Mouse (Mus musculus) CH12.LX (cell line): ENCODE measurements around the gene Cenpp. TPM values are rescaled to one million over a fixed set of nuclear protein-coding genes. Genes with fewer than 3 reads are reported as not detected.
A peak's percentile ranks its signal among the peaks of the same experiment; 100 is the strongest.

Experiments
- DNase-seq: peaks from one replicate; pipeline ENCODE4 v3.0.0-alpha.2; 2013; ENCODE audit errors: extremely low read depth
- H3K27ac ChIP-seq: 2 replicates; pipeline ENCODE4 v1.5.1; 2012; ENCODE audit warnings: low read depth, mild to moderate bottlenecking, control low read depth, moderate library complexity; ENCODE audit not compliant: insufficient read depth
- H3K27me3 ChIP-seq: replicated peaks from 2 replicates; pipeline ENCODE3; 2012; ENCODE audit warnings: inconsistent platforms
- H3K36me3 ChIP-seq, 2 experiments: replicated peaks in 1 of 2; 2 replicates each; pipeline versions ENCODE3 to v1.6.1; 2012; ENCODE audit warnings: inconsistent platforms in 1 of 2, low read length in 1 of 2, mild to moderate bottlenecking in 1 of 2, mixed read lengths in 1 of 2, moderate library complexity in 1 of 2; ENCODE audit not compliant: control insufficient read depth in 1 of 2, insufficient read depth in 1 of 2
- H3K4me1 ChIP-seq, 2 experiments: 2 replicates each; pipeline ENCODE4 v1.6.1; 2012; ENCODE audit warnings: inconsistent platforms in 1 of 2, moderate library complexity in 1 of 2; ENCODE audit not compliant: insufficient read depth in 2 of 2, control insufficient read depth in 1 of 2
- H3K4me2 ChIP-seq: 2 replicates; pipeline ENCODE4 v1.6.1; 2012; ENCODE audit warnings: low read depth, mild to moderate bottlenecking, control low read depth; ENCODE audit not compliant: poor library complexity, insufficient read depth, severe bottlenecking
- H3K4me3 ChIP-seq, 3 experiments: fragments of 150-350 bp in 1 of 3; sonication (generic) in 1 of 3; replicated peaks in 1 of 3; 2 replicates each; pipeline versions ENCODE3 to v1.5.1; 2011 to 2012; ENCODE audit warnings: low read depth in 2 of 3, low read length in 2 of 3, mild to moderate bottlenecking in 2 of 3, moderate library complexity in 2 of 3, control low read depth in 1 of 3, improper control_type of control experiment in 1 of 3, inconsistent platforms in 1 of 3, mixed read lengths in 1 of 3; ENCODE audit not compliant: poor library complexity in 1 of 3
- H3K79me2 ChIP-seq: replicated peaks from 2 replicates; pipeline ENCODE4 v1.6.1; 2012; ENCODE audit warnings: mild to moderate bottlenecking, moderate library complexity; ENCODE audit not compliant: control insufficient read depth, poor library complexity, insufficient read depth, severe bottlenecking; ENCODE audit errors: extremely low read depth
- H3K9ac ChIP-seq: 2 replicates; pipeline ENCODE4 v1.6.1; 2012; ENCODE audit warnings: low read depth, mild to moderate bottlenecking, control low read depth, moderate library complexity; ENCODE audit not compliant: insufficient read depth
- H3K9me3 ChIP-seq: replicated peaks from 2 replicates; pipeline ENCODE3; 2012; ENCODE audit warnings: low read length, inconsistent platforms, mixed read lengths
- BHLHE40 ChIP-seq: IDR thresholded peaks from 2 replicates; pipeline ENCODE4 v1.6.1; 2011; ENCODE audit warnings: mild to moderate bottlenecking, low read depth, low read length, improper control_type of control experiment
- CHD1 ChIP-seq: IDR thresholded peaks from 2 replicates; pipeline ENCODE4 v1.6.1; 2012; ENCODE audit warnings: low read depth, low read length, improper control_type of control experiment, inconsistent platforms
- CHD2 ChIP-seq: IDR thresholded peaks from 2 replicates; pipeline ENCODE4 v1.6.1; 2011; ENCODE audit warnings: low read length, improper control_type of control experiment
- CTCF ChIP-seq, 2 experiments: IDR thresholded peaks in 1 of 2; conservative IDR thresholded peaks in 1 of 2; 2 replicates each; pipeline ENCODE4 v1.5.1; 2011 to 2012; ENCODE audit warnings: low read depth in 2 of 2, low read length in 2 of 2, improper control_type of control experiment in 1 of 2, inconsistent platforms in 1 of 2, mild to moderate bottlenecking in 1 of 2, moderate library complexity in 1 of 2
- ETS1 ChIP-seq: conservative IDR thresholded peaks from 2 replicates; pipeline ENCODE4 v1.6.1; 2012; ENCODE audit warnings: low read depth, mild to moderate bottlenecking, inconsistent platforms, low read length, improper control_type of control experiment, moderate library complexity
- GABPA ChIP-seq: IDR thresholded peaks from 2 replicates; pipeline ENCODE4 v1.6.1; 2012; ENCODE audit warnings: low read depth, low read length, improper control_type of control experiment, inconsistent platforms; ENCODE audit not compliant: insufficient replicate concordance
- IRF4 ChIP-seq: IDR thresholded peaks from 2 replicates; pipeline ENCODE4 v1.6.1; 2014; ENCODE audit warnings: low read depth, mild to moderate bottlenecking, inconsistent platforms, low read length, improper control_type of control experiment
- JUN ChIP-seq: IDR thresholded peaks from 2 replicates; pipeline ENCODE4 v1.6.1; 2011; ENCODE audit warnings: low read depth, mild to moderate bottlenecking, low read length, improper control_type of control experiment, moderate library complexity; ENCODE audit not compliant: insufficient read depth
- JUND ChIP-seq: conservative IDR thresholded peaks from 2 replicates; pipeline ENCODE4 v1.6.1; 2011; ENCODE audit warnings: low read depth, low read length, improper control_type of control experiment
- KAT2A ChIP-seq: IDR thresholded peaks from 2 replicates; pipeline ENCODE4 v1.6.1; 2012; ENCODE audit warnings: low read length, improper control_type of control experiment, inconsistent platforms; ENCODE audit not compliant: insufficient replicate concordance
- MAZ ChIP-seq: IDR thresholded peaks from 2 replicates; pipeline ENCODE4 v1.6.1; 2012; ENCODE audit warnings: low read depth, mild to moderate bottlenecking, inconsistent platforms, low read length, improper control_type of control experiment, moderate library complexity
- MEF2A ChIP-seq: IDR thresholded peaks from 2 replicates; pipeline ENCODE4 v1.6.1; 2014; ENCODE audit warnings: low read depth, mild to moderate bottlenecking, inconsistent platforms, low read length, improper control_type of control experiment, borderline replicate concordance
- MXI1 ChIP-seq: IDR thresholded peaks from 2 replicates; pipeline ENCODE4 v1.6.1; 2011; ENCODE audit warnings: mild to moderate bottlenecking, low read depth, low read length, improper control_type of control experiment
- NRF1 ChIP-seq: IDR thresholded peaks from 2 replicates; pipeline ENCODE4 v1.6.1; 2014; ENCODE audit warnings: low read depth, mild to moderate bottlenecking, inconsistent platforms, low read length, improper control_type of control experiment, moderate library complexity
- PAX5 ChIP-seq: IDR thresholded peaks from 2 replicates; pipeline ENCODE4 v1.6.1; 2012; ENCODE audit warnings: low read length, inconsistent platforms, mixed read lengths
- RAD21 ChIP-seq: IDR thresholded peaks from 2 replicates; pipeline ENCODE4 v1.6.1; 2011; ENCODE audit warnings: low read depth, mild to moderate bottlenecking, low read length, improper control_type of control experiment, moderate library complexity
- SIN3A ChIP-seq: IDR thresholded peaks from 2 replicates; pipeline ENCODE4 v1.6.1; 2012; ENCODE audit warnings: low read length, improper control_type of control experiment, inconsistent platforms
- SMC3 ChIP-seq: IDR thresholded peaks from 2 replicates; pipeline ENCODE4 v1.6.1; 2011; ENCODE audit warnings: low read depth, low read length, improper control_type of control experiment
- TBP ChIP-seq: conservative IDR thresholded peaks from 2 replicates; pipeline ENCODE4 v1.6.1; 2011; ENCODE audit warnings: low read depth, low read length, improper control_type of control experiment
- TCF12 ChIP-seq: IDR thresholded peaks from 2 replicates; pipeline ENCODE4 v1.6.1; 2014; ENCODE audit warnings: low read depth, mild to moderate bottlenecking, inconsistent platforms, low read length, improper control_type of control experiment
- USF1 ChIP-seq: IDR thresholded peaks from 2 replicates; pipeline ENCODE4 v1.6.1; 2014; ENCODE audit warnings: low read depth, mild to moderate bottlenecking, inconsistent platforms, low read length, improper control_type of control experiment
- USF2 ChIP-seq: conservative IDR thresholded peaks from 2 replicates; pipeline ENCODE4 v1.6.1; 2011; ENCODE audit warnings: low read depth, low read length, improper control_type of control experiment
- ZC3H11A ChIP-seq: IDR thresholded peaks from 2 replicates; pipeline ENCODE4 v1.6.1; 2012; ENCODE audit warnings: low read depth, mild to moderate bottlenecking, inconsistent platforms, low read length, improper control_type of control experiment
- ZKSCAN1 ChIP-seq: IDR thresholded peaks from 2 replicates; pipeline ENCODE4 v1.6.1; 2012; ENCODE audit warnings: low read depth, inconsistent platforms, low read length, improper control_type of control experiment, borderline replicate concordance
- ZMIZ1 ChIP-seq: IDR thresholded peaks from 2 replicates; pipeline ENCODE4 v1.6.1; 2012; ENCODE audit warnings: low read depth, mild to moderate bottlenecking, inconsistent platforms, low read length, improper control_type of control experiment
- ZNF384 ChIP-seq: IDR thresholded peaks from 2 replicates; pipeline ENCODE4 v1.6.1; 2012; ENCODE audit warnings: low read depth, low read length, improper control_type of control experiment, inconsistent platforms
- dilution Hi-C: fragments of 300-500 bp; cut with MboI; formaldehyde crosslinking; loops from 2 replicates; pipeline ENCODE4 v1.14.3; 2020; ENCODE audit warnings: low sequenced_read_pairs; ENCODE audit not compliant: extremely low pct_unique_long_range_greater_than_20kb, extremely low pct_ligation_motif_present
- in situ Hi-C: fragments of 300-500 bp; cut with MboI; formaldehyde crosslinking; loops from 3 replicates; pipeline ENCODE4 v1.14.3; 2019; ENCODE audit warnings: low sequenced_read_pairs, low pct_ligation_motif_present, low pct_unique_long_range_greater_than_20kb, mixed read lengths
- polyA plus RNA-seq: library from polyadenylated mRNA; unstranded; fragments of >175 nt; gene quantifications from 2 replicates; pipeline ENCODE4 v1.2.1, GENCODE M21; 2012; ENCODE audit warnings: low read depth; ENCODE audit not compliant: insufficient read length
- total RNA-seq, 2 experiments: library from RNA; depleted of rRNA; stranded (reverse); fragments of 300-350 nt in 1 of 2; fragments of >200 nt in 1 of 2; gene quantifications; 2 replicates each; pipeline ENCODE4 v1.2.3; 2012 to 2014

The Cenpp gene
- total and polyA plus RNA-seq, 3 experiments: 11.2 to 35.3 (median 11.8) TPM

- TF ChIP-seq ZC3H11A (no peak), IRF4 (no peak), ZKSCAN1 (no peak), USF2 (no peak), BHLHE40 (no peak), RAD21 (no peak), KAT2A (peak; percentile 83; the same call in 1 of the 2 replicates), CHD2 (peak; percentile 94), MXI1 (peak; percentile 97), MAZ (no peak), CTCF (conservative IDR thresholded peaks at IDR 0.05 in 1 of 2, IDR thresholded peaks at IDR 0.05 in 1 of 2; ENCODE audit: low read depth in 2 of 2, low read length in 2 of 2) (no peak), JUN (peak; percentile 57)
Observed at GRCm38 (mm10) chr13:49681351-49682232, 29.0 kb upstream of the Cenpp start, which contains the start of gene Iars (continued).

GRCm38 (mm10) chr13:49677793-49678192 lies 25.2 kb upstream of the Cenpp start:
- TF ChIP-seq IRF4: no peak
- no peak for TF ChIP-seq TCF12
- TF ChIP-seq BHLHE40: no peak
- no peak for TF ChIP-seq USF2
- no peak for TF ChIP-seq NRF1
- TF ChIP-seq TBP: no peak
- TF ChIP-seq ZMIZ1: no peak
- no peak for TF ChIP-seq SMC3
- no peak for TF ChIP-seq ZNF384
- no peak for TF ChIP-seq USF1
- no peak for TF ChIP-seq SIN3A
- TF ChIP-seq PAX5: no peak
- TF ChIP-seq MEF2A: no peak
- no peak for TF ChIP-seq CHD1
- no peak for TF ChIP-seq JUND
- TF ChIP-seq GABPA: no peak
- TF ChIP-seq ETS1: no peak
- in situ Hi-C loops: no loop called here
- H3K27me3 ChIP-seq: no peaks in the 10 kb centered on the region
- DNase-seq: no peak
- no peak overlapping the region for H3K4me3 ChIP-seq
- no peak overlapping the region for H3K9ac ChIP-seq
- H3K4me2 ChIP-seq: no peak overlapping the region
- peaks cover 0 to 6% of the 10 kb centered on the region in 2 experiments; a peak in 2 of 4 replicates for H3K4me1 ChIP-seq
- H3K79me2 ChIP-seq: peaks cover 8% of the 10 kb centered on the region
- H3K27ac ChIP-seq: no peak overlapping the region
- H3K36me3 ChIP-seq: peaks cover 27 to 61% of the 10 kb centered on the region in 2 experiments
- H3K9me3 ChIP-seq: no peaks in the 10 kb centered on the region
- dilution Hi-C loops: no loop called here
